Mouse (Mus musculus) heart, adult 11 months (tissue): ENCODE results near the gene Zcwpw1.
A peak's percentile ranks its signal among the peaks of the same experiment; 100 is the strongest.

Source experiments
- DNase-seq: peaks from one replicate; pipeline ENCODE4 v3.0.0; 2022

Gene Zcwpw1

DNA sequence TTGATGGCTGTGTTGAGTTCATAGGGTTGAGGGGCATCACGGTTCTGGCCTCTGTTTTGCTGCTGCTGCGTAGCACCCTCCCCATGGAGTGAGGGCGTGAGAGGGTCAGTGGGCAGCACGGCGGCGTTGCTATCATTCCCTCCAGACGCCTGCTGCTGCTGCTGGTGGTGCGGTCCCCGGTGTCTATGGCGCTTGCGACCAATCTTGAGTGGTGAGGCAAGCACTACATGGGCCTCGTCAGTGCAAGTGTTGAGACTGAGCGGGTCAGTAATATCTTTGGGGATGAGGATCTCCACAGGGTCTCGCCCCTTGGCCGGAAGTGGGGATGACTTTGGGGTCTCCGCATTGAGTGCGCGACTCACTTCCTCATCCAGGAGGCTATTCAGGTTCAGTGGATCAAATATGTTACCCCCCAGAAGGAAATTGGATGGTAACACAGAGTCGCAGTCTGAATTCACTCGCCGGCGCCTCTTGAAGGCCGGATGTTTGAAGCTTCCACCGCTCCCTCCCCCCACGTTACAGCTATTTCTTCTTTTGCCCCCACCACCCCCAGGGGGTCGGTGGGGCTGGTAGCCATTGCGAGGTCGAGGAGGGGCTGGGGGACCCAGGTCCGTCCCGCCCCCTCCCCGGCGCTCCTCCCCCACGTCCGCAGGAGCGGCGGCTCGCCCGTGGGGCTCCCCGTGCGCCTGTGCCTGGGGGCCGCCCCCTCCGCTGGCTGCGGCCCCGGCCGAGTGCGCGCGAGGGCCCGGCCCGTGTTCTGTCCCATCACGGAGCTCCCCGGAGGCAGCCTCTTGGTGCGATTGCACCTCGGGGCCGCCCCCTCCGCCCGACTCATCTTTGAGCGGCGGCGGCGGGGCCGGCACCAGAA lies 2.2 kb upstream of the Zcwpw1 start:
- DNase-seq, result peak; percentile 98

DNA sequence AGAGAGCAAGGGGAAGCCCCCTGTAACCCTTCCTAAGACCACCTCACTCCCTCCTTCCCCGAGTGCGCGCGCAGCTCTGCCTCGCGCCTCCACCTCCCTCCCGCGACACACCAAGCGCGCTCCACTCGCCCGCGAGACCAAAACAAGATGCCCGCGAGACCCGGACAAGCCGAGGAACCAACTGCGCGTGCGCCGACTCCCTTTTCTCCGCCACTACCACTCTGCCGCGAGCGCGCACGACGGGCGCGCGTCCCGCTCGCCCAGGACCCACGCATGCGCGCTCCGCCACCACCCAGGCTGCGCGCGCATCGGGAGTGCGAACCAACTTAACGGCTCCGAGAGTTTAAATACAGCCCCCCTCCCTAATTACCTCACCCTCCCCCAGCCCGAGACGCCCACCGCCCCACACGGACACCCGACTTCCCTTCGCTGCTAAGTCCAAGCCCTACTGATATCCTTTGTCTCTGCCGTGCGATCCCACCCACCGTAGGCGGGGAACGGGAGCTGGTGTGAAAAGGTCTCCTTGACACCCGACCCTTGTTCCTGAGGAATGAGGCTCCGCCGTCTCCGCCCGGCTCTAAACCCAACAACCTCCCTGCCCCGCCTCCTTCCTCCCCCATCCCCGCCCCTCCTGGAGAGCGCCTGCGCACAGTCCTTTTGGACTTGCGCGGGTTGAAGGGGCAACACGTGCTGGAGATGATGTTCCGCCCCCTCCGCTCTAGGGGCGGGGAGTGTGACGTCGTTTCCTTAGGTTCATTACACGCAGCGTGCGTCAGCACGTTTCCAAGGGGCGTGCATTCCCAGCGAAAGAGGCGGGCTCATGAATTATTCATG lies 1.3 kb upstream of the Zcwpw1 start:
- DNase-seq, result peak; percentile 100

DNA sequence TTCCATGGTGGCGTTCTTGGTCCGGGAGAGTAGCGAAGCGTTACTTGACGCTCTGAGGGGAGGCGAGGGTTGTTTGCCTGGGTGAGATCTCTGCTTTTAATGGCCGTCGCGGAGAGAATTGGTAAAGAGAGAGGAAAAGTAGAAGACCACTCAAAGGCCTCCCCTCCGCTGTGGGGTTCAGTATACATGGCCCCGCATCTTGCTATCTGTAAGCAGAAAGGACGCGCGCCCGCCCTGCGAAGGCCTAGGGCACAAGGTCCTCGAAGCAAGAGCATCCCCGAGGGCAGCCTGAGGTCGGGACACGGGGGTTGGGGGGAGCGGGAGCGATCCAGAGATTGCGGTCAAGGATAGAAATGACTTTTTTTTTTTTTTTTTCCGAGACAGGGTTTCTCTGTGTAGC lies 573 bp downstream of the Zcwpw1 start:
- DNase-seq, result peak; percentile 96

GRCm38 (mm10) chr5:137788946-137789531 lies 1.4 kb downstream of the Zcwpw1 start:
- DNase-seq, result peak; percentile 88

DNA sequence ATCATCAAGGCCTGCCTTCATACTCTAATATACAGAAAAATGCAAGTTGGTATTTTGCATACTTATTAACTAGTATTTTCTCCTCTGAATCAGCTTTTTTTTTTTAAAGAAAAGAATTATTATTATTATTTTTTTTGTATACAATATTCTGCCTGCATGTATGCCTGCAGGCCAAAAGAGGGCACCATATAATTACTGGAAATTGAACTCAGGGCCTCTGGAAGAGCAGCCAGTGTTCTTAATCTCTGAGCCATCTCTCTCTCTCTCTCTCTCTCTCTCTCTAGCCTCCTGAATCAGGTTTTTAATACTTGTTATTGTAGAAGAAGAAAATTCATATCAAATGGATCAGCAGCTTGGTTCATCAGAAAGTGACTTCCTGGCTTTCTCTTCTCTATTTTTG lies 4.0 kb downstream of the Zcwpw1 start:
- DNase-seq, result peak; percentile 24

GRCm38 (mm10) chr5:137796606-137797005 lies 9.0 kb downstream of the Zcwpw1 start:
- DNase-seq, result peak; percentile 87

GRCm38 (mm10) chr5:137800917-137801316 lies 13.3 kb downstream of the Zcwpw1 start:
- DNase-seq, result peak; percentile 61

DNA sequence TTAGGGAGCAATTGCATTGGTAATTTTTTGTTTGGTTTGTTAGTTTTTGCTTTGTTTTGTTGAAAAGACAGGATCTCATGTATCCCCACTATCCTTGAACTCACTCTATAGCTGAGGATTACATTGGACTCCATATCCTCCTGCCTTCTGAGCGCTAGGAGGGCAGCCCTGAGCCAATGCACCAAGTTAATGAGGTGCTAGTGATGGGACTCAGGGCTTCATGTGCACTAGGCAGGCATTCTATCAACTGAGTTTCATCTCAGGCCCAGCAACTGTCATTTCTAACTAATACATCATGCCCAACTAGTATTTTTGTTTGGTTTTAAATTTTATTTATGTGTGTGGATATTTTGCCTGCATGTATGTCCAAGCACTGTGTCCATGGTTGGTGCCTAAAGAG lies 18.6 kb downstream of the Zcwpw1 start:
- peak; percentile 48 for DNase-seq

DNA sequence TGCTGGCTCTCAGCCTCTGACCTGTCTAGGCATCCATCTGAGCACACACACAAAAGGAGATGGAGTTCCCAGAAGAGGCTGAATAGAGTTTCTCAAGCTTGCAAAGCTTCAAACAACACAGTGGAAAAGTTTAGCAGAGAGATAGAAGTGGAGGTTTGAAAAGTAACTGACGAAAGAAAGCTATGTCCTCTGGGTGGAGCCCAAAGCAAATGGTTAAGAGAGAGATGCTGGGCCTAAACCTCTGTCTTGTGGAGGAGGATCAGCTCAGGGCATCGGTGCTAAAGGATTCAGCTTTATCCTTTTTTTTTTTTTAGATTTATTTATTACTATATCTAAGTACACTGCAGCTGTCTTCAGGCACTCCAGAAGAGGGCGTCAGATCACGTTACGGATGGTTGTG lies 20.7 kb downstream of the Zcwpw1 start:
- DNase-seq, result peak; percentile 13

- DNase-seq, result peak; percentile 57
Observed at GRCm38 (mm10) chr5:137817466-137818222, 30.0 kb downstream of the Zcwpw1 start.

- peak; percentile 72 for DNase-seq
Observed at GRCm38 (mm10) chr5:137822126-137822525, 34.5 kb downstream of the Zcwpw1 start.

DNA sequence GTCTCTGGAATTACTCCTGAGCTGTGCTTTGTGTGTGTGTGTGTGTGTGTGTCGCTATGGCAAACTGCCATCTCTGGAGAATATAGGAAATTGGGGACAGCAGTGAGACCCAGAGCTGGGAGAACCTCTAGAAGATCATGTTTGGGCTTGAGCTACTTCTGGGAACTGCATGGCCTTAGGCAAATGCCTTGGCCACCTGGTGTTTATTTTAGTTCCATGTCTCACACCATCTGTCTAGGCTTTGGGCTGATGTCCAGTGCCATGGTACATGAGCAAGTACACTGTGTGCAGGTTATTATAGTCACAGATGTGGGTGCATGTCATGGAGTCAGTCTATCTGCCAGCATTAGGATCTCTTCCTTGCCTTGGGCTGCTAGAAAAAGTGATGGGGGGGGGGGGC lies 35.0 kb downstream of the Zcwpw1 start:
- peak; percentile 84 for DNase-seq

DNA sequence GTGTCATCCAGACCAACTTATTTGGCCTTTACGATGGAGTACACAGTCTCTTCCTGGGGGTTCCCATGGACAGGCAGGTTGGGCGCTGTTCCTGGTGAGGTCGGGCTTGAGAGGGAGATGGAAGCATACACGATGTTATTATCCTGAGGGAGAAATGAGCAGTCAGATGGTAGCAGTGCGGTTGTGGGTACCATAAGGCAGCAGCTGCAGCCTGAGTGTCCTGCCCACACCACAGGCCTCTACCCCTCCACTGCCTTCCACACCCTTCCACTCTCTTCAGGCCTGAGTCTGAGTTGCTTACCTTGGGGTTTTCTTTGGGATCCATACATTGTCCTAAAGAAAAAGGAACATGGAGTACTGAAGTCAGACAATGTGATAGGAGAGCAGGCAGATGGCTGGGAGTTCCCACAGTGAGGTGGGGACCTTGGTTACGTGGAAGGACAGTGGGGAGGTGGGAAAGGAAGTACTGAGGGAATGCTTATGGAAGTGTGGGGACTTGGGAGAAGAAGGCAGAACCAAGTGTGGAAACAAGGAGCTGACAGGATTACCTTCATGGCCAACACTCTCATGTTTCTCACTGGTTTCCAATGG lies 36.0 kb downstream of the Zcwpw1 start:
- peak; percentile 71 for DNase-seq

GRCm38 (mm10) chr5:137825030-137825429 lies 37.4 kb downstream of the Zcwpw1 start:
- peak; percentile 88 for DNase-seq

DNA sequence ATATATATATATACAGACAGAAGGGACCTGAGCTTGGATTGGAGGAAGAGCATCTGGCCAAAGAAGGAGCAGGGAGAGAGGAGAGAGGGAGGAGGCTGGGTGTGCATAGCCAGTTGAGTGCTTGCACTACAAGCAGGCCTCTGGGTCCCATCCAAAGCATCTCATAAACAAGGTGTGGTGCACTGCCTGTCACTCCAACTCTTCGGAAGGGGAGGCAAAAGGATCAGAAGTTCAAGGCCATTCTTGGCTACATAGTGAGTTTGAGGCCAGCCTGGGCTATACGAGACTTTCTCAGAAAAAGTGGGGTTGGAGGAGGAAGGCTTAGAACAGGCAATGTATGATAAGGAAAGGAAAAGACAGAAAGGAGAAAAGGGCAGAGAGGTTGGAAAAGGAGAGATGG lies 38.4 kb downstream of the Zcwpw1 start:
- DNase-seq, result peak; percentile 60

DNA sequence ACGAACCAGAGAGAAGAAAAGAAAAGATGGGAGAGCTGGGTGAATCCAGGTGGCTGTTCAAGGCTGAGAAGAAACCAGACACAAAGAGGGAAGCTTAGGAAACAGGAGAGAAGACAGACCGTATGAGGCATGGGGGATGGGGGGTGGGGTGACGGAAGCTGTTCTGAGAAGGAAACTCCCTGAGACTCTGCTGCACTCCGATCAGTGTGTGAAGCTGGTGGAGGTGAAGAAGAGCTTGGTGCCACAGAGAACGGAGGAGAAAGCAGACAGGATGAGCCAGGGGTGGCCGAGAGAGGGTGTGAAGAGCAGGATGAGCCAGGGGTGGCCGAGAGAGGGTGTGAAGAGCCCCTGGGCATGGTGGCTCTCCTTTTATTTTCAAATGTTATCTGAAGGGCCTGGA lies 38.8 kb downstream of the Zcwpw1 start:
- peak; percentile 64 for DNase-seq

GRCm38 (mm10) chr5:137828694-137829093 lies 41.1 kb downstream of the Zcwpw1 start:
- DNase-seq, result peak; percentile 89

DNA sequence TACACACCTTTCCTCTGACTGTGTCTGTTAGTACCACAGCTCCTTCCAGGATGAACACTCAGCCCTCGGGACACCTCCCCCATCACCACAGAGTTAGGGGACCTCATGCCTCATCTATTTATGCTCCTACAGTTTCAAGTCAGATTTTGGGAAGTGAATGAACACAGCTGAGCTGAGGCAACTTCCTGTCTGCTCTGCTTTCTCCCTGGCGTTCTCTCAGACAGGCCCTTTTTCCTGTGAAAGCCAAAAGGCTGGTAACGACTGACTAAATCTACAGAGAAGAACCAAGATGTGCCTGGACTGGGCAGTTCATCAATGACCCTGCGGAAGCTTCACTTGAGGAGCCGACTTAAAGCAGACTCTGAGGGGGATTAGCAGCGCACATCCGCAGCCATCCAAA lies 42.6 kb downstream of the Zcwpw1 start:
- DNase-seq, result peak; percentile 95

DNA sequence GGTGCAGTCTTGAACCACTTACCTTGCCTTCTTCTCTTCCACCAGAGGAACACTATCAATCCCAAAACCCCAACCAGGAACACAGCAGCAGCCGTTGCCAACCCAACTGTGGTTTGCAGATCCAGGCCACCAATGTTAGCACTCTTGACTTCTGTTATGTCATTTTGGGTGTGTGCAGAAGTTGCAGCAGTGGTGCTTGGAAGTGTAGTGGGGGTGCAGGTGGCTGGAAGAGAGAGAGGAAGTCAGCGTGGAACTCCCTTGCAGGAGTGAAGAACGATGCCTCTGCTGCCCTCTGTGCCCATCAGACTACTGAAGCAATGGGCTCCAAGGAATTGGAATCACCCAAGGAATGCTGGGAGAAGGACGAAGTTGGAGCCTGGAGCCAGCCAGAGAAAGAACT lies 43.5 kb downstream of the Zcwpw1 start:
- DNase-seq, result peak; percentile 91

DNA sequence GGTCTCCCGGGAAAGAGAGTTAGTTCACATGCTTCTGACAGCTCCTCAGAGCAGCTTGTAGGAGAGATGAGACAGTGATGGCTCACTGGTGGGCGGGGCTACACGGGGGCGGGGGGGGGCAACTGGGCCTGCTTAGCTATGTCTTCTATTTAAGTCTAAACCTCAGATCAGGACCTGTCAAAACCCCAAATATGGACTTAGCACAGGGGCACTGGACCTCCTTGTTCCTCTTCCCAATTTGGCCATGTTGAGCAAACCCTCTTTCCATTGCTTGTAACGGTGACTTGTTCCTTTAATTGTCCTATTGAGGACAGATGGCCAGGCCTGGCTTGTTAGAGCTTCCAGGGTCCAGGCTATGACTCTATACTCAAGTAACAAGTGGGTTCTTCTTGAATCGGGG lies 43.9 kb downstream of the Zcwpw1 start:
- DNase-seq, result peak; percentile 89

DNA sequence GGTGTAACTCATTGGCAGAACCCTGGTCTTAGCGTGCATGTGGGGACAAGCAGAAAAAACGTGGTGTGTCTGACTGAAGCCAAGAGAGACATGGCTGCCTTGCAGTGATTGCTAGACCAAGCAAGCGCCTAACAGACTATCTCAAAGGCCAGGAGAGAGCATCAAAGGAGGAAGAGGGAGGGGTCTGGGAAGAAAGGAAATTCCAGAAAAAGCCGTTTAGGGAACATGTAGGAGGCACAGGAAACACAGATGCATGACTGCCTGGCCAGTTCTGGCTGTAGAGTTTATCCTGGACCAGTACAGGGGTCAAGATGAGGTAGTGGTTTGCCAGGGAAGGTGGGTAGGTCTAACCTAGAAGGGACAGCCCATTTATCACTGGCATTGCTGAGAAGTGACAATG lies 45.9 kb downstream of the Zcwpw1 start:
- DNase-seq, result peak; percentile 76

DNA sequence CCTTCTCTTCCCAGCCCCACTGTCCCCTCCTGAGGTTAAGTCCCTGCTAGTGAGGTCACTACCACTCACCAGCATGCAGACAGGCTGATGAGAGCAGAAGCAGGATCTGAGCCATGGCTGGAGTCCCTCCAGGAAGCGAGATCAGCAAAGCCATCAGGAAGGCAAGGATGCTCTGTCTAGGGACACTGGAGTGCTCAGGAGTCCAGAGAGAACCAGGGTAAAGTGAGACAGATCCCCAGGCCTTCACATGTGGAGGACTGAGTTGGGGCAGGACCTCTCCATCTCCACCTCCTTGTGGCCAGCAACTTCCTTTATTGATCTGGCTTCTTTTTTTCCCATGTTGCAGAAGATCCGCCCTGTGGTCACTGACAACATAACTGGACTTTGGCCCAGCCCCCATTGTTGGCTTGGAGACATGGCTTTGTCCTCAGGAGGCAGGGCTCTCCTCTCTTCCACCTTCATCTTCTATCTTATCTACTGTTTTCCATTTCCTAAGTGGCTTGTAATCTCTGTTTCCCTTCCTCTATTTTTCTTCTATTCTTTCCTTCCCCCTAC lies 48.4 kb downstream of the Zcwpw1 start, which contains the start of gene Pilra:
Pilra (minus strand) TSS at position 316 of the 555 bp plus-strand sequence.
- DNase-seq, result peak; percentile 95
